Mouse (Mus musculus) natural killer cell, adult 2 months (primary cell): ENCODE measurements at regions not wholly inside any gene's neighbourhood (a gene's known extent, or its start where the extent isn't known, plus 50 kb on each side); places are given as distances from the start of the nearest gene placed in this dataset.

ENCODE experiments used
- DNase-seq, 2 experiments: peaks; one replicate each; pipeline ENCODE4 v3.0.0; 2022; ENCODE audit warnings: low spot score in 2 of 2

DNA sequence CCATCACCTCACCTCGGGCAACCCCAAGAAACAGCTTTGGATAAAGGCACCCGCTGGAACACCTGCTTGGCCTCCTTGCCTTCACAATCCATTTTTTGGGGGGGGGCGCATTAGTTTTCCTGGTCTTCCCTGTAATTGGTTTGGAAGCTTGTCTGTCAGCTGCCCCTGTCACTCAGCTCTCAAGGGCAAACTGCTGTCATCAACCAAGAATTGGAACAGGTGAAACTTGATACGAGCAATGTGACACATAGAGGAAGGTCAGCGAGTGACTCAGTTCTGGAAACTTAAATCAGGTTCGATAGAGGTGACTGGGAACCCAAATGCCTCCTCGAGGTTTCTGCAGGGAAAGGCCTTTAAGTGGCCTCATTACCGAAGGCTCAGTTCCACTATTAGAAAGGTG, 73.2 kb upstream of the Slc38a2 start:
- no peak for DNase-seq

DNA sequence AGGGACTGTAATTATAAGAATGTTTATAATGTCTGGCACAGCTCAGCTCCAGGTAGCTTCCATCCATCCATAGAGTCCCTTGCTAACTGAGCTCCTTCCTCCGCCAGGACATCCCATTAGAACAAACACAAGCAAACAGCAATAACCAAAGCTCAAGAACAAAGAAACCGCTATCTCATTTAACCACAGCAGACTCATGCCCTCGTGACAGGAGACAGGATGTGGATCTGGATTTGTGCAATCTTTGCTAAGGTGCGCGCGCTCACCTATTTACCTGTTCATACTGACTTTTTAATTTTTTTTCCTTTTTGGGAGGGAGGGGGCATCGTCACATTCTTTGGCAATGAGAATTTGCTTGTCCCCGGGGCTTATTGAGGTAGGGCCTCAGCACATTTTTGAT, 71.3 kb upstream of the Slc38a2 start:
- no peak for DNase-seq

DNA sequence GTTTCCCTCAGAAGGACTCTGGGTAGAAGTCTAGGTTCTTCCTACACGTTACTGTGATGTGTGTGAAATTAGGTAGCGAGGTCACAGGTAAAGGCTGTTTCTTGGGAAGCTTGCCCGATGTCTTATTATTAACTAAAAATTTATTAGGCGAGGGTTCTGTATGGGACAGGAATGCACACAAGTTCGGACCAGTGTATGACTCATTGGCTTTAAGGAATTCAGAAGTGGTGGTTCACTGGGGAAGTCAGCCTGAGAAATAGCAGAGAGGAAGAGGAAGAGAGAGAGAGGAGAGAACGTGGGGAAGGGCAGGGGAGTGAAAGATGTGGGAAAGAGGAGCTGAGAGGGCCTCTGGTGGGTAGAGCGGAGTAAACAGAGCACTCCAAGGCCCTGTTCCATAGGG, 70.8 kb upstream of the Slc38a2 start:
- no peak for DNase-seq

DNA sequence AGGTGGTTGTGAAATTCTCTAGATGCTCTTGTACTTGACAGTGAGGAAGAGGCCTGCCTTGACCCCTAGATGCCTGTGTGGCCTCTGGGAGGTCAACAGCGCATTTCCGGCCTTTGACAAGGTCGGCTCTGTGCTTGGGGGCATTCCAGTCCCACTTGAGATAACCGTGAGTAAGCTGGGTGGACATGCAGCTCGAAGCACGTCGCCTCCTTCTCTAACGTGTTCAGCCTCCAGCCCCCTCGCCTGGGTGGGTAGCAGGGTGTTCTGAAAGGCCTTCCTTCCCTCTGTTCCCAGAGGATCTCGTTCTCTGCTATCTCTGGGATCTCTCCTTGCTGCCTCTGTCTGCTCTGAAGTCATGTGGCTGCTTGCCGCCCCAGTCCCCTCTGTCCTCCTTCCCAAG, 70.2 kb upstream of the Slc38a2 start:
- DNase-seq: no peak

DNA sequence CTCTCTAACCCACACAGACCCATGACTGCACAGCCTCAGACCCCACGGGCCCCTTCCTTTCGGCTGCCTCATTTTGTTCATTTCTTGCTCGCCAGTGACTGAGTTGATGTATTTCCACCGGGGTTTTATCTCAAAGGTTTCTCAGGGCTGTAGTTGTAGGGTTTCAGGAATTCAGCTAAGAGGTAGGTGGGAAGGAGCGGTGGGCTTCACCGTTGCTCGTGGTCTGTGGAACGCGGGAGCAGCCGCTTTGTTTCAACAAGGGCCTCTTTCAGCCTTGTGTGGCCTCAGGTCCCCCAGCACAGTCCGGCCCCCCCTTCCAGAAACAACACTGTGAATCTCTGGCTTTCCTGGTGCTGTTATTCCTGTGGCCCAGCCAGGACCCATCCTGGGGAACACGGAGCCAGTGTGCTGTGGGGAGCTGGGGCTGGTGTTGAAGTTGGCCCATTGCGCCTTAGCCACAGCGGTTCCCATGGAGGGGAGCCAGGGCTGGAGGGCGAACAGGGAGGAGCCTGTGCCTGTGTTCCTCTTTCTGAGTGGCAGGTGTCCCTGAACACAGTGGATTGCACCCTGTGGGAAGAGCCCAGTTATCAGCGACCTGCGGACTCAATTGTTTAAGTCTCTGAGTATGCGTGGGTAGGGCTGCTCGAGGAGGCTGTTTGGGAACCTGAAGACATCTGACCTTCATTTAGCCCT, 68.9 kb upstream of the Slc38a2 start:
- no peak for DNase-seq

DNA sequence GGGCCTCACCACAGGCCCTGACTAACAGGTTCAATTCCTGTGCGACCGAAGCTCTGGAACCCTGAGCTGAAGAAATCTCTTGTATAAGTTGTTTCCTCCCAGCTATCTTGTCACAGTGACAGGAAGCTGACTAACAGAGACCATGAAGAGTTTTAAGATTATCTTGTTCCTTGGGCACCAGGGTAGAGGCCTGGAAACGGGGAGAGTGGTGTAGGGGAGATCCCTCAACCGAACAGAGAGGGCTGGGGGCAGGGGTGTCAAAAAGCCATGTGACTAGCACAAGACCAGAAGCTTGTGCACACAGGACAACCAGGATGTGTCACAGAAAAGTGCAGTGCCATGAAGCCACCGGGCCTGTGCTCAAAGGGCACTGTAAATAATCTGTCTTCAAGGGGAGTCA, 67.7 kb upstream of the Slc38a2 start:
- DNase-seq: no peak

DNA sequence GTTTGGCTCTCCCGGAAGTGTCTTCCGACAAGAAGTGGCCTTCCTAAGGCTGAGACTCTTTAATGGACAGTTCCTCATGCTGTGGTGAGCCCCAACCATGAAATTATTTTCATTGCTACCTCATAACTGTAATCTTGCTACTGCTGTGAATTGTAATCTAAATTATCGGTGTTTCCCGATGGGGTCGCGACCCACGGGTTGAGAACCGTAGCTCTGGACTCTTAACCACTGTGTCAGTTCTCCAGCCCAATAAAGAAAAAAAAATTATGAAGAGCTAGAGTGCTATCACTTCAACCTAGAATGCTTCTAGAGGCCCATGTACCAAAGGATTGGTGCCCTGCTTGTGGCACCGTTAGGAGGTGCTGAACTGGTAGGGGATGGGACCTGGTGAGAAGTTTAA, 66.7 kb upstream of the Slc38a2 start:
- no peak for DNase-seq

DNA sequence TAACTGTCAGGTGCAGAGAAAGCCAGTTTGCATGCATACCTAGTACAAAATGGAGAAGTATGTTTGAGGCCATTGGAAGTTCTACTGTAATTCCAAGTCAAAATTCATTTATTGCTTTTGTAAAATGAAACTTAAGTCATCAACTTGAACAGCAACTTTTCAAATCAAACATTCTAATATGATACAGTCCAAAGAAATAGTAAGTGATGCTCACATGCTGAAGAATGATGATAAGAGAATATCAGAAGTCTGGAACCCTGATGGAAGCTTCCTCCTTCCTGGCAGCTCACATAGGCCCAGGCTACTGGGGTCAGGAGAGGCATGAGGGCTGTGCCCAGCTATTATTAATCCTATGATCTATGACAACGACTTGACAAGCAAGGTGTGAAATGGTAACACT, 64.1 kb upstream of the Slc38a2 start:
- DNase-seq: no peak

DNA sequence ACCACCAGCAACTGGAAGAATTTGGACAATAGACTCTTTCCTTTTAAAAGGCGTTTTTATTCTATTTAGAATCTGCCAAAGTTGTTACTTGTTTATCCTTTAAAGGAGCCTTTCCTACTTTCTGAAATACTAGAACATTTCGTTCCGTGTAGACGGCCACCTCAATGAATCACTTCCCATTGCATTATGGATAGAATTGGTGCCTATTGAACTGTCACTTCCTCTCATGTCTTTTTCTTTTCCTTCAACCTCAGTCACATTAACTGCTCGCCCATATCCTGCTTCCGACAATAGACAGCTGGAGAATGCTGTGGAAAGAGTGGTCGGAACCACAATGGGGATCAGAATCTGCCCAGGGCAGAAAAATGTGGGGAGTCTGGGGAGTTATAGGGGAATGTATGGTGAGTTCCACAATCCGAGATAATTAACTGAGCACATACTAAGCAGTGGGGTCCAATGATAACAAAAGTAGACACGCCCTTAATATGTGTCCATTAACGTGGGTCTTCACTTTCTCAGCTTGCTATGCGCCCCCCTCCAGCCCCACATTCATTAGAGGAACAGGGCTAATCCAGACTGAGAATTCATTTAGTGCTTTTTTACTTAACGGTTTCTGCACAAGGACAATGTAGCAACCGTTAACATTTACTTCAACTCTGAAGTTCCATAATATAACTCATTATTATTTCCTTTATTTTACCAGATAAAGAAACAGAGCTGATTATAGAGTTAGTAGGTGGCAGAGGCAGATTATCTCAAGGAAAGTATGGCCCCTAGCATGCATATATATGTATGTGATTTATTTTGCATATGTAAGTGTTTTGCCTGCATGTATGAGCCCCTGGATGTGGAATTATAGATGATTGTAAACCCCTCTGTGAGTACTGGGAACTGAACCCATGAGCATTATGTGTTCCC, 59.8 kb upstream of the Slc38a2 start:
- DNase-seq: no peak

DNA sequence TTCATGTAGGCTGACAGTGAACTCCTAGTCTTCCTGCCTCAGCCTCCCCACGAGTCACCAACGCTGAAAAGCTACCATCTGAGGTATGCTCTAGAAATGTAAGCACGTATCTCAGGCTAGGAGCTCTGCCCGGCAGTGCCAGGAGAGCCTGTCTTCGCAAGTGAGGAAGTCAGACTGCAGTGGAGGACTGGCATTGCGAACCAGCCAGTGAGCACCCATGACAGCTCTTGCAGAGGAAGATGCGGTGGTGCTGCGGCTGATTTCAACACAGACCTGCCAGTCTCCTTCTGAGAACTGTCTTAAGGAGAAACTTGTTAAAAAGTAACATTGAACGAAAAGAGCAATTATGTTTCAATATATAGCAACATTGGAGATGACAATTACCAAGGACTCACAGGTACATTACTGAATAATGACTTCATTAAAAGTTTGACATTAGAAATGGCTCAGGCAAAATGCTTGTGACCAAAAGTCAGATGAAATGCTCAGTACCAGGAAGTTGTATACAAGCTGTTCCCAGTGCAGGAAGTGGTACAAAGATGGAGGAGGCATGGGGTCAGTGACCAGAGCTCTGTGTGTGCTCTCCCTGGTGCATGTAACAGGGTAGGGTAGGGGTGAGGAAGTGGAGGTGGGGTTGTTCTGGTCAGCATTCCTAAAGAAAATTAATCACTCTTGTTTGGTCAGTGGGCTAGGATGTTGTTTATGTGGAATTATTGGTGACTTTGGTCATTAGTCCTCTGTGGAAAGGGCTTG, 58.1 kb upstream of the Slc38a2 start:
- peak; percentile 28 to 36 for DNase-seq

DNA sequence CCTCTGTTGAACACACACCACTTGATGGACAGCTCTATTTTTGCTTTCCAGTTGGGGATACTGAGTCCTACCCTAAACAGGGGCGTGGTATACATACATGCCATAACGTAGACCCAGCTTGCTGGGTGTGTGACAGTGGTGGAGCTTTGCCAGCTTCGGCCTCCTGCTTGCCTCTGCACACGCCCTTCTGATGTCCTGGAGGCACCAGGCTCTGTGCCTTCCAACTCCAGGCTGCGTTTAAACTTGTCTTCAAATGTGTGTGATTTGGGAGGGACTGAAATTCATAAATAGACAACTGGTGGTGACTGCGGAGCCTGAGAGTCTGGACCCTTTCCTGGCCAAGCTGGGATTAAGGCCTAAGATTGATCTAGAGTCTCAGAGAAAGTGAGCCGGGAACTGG, 56.9 kb upstream of the Slc38a2 start:
- DNase-seq: no peak

DNA sequence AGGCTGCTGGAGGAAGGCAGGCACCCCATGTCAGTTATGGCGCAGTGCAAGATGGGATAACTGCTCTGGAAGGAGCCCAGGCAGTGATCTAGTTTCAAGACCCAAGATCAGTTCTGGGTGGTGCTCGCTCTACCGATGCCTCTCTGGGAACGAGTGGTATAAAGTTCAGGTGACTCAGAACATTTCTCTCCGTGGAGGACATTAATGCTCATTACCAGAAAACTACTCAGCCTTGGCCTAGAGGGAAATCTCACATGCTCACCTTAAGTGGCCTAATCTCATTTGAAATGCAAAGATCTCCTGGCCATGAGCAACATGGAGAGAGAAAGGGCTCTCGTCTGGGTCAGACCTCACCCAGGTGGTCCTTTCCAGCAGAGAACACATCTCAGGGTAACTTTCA, 56.4 kb upstream of the Slc38a2 start:
- DNase-seq: no peak

DNA sequence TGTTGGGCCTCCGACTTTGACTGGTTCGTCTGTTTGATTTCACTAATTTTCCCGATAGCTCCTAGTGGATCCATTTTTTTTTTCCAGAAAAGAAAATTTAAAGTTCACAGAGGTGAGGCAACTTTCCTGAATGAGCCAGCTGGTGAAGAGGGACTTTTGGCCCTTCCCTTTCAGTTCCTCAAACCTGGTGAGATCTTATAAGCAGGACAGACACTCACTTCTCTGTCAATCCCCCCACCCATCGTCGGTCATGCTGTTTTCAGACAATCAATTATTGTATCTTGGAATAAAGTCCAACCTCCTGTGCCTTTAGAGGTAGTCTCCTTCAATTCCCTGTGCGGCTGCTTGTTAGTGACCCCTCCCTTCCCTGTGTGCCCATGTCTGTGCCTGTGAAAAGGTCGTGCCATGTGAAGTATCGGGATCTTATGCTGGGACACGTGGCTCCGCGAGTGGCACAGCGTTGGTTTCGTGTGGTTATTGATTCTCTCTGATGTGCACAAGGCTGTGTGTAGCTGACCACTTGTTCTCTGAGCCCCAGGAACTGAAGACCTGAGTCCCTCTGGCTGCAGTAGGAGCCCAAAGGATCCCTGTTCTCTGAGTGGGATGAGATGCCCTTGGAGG, 55.9 kb upstream of the Slc38a2 start:
- no peak for DNase-seq

DNA sequence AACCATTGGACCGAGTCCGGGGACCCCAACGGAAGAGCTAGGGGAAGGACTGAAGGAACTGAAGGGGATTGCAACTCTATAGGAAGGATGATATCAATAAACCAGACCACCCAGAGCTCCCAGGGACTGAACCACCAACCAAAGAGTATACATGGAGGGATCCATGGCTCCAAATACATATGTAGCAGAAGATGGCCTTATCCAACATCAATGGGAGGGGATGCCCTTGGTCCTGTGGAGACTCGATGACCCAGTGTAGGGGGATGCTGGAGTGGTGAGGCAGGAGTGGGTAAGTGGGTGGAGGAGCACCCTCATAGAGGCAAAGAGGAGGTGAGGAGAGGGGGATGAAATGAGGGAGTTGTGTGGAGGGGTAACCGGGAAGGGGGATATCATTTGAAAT, 54.5 kb upstream of the Slc38a2 start:
- no peak for DNase-seq

DNA sequence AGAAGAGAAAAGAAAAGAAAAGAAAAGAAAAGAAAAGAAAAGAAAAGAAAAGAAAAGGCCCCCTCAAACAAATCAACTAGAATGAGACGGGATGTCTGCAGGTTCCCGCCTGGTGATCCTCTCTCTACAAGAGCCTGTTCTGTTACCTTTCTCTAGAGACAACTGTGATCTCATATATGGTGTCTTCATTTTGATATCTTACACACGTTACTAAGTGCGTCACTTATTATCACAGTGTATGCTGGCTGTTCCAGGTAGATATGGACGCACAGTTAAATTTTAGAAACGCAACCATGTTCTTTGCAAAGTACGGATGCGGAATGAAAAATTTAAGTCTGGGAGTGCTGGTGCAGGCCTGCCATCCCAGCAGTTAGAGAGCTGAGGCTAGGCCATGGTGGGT, 53.2 kb upstream of the Slc38a2 start:
- DNase-seq: no peak

DNA sequence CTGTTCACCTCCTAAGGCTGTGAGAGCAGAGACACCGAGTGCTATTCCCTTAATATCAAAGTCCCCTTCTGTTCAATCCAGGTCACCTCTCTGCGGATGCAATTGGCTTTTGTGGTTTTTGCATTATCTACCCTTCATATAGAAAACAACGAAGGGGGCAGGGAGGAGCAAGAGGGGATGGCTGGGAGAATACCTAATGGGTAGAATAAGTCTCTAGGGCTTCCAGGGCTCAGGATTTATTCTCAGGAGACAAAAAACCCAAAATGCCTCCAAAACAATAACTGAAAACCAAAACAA, 52.5 kb upstream of the Slc38a2 start:
- DNase-seq: no peak

DNA sequence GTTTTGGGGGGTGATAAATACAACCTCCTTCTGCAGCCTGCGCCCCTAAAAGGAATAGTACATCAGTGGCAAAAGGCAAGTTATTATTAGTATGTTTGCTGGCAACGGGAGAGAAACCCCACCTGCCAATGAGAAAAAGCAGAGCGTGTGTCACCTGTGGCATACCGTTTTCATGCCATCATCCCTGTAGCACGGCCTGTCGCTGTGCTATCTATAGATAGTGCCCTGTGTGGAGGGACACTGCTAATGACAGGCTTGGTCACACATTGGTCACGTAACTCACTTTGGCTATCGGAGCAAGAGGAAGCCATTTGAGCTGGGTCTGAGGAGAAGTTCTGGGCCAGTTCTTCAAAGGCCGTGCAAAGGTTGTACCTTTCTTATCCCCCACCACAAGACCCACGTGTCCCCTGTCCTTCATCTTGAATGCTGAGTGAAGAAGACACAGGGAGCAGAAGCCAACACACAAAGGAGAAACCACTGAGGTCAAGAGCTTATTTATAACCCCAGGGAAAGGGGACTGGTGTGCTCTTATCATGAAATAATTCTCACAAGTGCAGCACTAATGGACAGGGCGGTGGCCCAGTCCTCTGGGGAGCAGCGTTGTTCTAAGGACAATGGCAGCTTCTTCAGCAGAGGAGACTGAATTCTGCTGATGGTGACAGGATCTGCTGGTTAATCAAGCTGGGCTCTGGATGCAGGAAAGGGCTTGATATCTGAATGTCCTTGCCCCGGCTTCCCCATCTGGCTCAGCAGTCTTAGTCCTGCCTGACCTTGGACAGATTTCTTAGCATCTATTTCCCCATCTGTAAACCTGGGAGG, 51.9 kb upstream of the Slc38a2 start:
- no peak for DNase-seq

DNA sequence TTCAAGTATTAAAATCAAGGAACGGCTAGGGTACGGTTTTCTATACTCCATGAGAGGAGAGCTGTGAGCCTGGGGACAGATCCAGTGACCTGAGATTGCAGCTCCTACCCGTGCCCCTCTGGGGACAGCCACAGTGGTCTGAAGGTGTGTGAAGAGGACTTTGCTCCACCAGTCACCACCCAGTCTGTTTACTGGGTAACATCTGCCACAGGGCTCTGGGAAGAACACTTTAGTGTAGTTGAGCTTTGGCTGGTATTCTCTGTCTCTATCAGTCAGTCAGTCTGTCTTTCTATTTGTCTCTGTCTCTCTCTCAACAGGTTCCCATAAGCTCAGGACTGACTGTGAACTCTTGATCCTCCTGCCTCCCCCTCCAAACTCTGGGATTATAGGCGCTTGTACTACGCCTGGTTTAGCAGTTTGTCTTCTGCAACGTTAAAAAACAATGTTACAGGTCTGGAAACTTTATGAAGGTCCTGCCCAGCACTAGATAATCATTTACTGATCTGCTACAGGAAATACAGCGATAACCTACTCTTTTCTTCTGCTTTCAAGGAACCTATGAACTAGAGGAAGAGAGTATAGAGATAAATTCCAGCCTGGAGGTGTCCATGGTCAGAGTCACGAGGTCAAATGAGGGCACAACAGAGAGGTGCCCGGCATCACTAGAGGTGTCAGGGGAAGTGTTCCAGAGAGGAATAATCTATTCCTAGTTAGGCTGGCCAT, 50.2 kb upstream of the Slc38a2 start:
- no peak for DNase-seq
